Mouse (Mus musculus) retina, adult 2 months (tissue): Measurements from ENCODE around the gene Elf1.

Source experiments
- DNase-seq: peaks from one replicate; pipeline ENCODE4 v3.0.0-alpha.2; 2012; ENCODE audit warnings: low read depth, low spot score

Elf1 gene

GRCm38 (mm10) chr14:79489150-79489549 is 8.2 kb downstream of the Elf1 start:
- no peak for DNase-seq

GRCm38 (mm10) chr14:79490246-79490645 is 9.3 kb downstream of the Elf1 start:
- no peak for DNase-seq

DNA sequence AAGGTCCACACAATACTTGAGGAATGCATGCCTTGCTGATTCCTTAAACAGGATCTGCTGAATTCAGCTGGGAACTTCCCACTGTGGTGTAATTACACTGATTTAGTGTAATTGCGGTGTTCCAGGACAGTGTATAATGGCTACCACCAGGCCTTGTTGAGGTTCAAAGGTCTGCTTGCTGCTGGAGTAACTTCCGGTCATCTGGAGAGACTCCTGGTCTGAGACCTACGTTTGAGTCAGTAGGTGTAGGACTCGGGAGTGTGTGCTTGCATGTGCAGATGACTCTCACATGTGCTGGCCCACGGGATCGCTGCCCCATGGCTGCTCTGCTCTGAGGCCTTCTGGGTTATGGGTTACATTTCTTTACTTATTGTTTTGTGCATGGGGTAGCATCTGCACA is 13.4 kb downstream of the Elf1 start:
- no peak for DNase-seq

DNA sequence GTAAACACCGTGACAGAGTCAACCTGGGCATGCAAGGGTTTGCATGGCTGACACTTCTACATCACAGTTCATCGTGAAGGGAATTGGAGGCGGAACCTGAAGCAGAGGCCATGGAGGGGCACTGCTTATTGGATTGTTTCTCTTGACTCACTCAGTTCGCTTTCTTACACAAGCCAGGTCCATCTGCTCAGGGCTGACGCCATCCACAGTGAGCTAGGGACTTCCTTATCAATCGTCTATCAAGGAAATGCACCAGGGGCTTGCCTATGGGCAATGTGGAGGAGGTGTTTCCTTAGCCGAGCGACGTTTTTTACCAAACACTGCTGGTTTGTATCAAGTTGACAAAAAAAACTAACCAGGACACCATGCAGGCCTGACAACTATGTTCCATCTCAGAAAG is 18.3 kb downstream of the Elf1 start:
- no peak for DNase-seq

- DNase-seq = no peak
Measured at GRCm38 (mm10) chr14:79500756-79501155, 19.8 kb downstream of the Elf1 start.

DNA sequence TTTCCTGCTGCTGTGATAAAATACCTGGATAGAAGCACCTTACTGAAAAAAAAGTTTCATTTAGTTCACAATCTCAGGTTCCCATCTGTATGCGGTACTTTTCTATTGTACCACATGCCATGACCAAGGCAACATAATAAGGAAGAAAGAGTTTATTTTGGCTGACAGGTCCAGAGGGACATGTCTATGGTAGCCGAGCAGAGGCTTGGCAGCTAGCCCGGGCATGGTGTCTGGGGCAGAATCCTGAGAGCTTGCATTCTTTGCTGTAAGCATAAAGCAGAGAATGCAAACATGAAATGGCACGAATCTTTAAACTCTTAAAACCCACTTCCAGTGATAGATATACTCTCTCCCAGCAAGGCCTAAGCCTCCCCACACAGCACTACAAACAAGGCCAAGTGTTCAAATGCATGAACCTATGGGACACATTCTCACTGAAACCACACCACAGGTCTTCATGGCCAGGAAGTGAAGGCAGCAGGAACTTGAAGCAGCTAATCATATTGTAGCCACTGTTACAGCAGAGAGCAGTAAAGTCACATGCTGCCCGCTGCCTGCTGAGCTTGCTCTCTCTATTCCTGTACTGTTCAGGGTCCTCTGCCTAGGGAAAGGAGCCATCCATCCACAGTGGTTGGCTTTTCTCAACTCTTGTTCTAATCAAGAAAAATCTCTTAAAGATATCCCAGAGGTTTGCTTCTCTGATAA is 22.5 kb downstream of the Elf1 start:
- DNase-seq = no peak

DNA sequence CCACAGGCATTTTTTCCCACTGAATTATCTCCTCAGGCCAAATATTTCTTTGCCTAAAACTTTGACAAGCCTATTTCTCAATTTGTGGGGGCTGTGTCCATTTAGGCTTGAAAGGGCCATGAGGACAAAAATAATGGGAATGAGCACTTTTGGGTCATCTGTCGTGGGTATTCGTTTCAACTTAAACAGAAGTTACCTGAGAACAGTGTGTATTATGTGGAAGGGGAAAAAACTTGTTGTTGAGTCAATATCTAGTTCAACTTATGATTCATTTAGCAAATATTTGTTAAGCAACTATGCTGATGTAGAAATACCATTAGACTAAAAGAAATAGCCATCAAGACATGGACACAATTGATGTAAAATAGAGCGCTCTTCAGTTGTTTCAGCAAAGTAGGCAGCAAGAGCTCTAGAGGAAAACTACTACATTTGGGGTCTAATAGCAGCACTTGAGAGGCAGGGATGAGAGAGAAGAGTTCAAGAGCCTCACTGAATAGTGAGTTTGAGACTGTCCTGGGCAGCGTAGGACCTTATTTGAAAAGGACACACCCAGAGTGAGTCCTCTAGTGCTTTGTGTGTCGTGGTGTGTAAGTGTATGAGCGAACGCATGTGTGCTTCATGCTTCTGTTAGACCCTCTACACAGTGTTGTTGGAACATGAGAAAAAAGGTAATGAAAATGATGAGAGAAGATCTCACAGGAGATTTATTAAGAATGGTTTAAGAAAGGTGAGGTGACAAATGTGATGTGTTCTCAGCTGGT is 23.4 kb downstream of the Elf1 start:
- no peak for DNase-seq

DNA sequence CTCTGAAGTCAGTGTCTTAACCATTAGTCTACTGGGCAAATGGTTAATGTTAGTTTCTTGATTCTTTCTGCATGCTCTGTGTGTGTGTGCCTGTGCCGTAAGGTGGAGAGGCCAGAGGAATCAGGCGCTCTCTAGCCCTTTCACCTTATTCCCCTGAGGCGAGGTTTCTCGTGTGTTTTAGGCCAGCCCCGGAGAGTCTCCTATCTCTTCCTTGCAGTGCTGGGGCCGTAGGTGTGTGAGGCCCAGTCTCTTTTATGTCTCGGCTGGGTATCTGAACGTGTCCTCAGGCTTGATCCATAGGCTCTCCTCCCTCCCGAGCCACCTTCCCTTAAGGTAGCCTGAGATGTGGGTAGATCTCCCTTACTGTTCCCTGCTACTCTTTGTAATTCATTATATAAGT is 25.2 kb downstream of the Elf1 start:
- DNase-seq = no peak

- no peak for DNase-seq
Measured at GRCm38 (mm10) chr14:79507846-79508245, 26.9 kb downstream of the Elf1 start.

GRCm38 (mm10) chr14:79508662-79509305 is 27.8 kb downstream of the Elf1 start:
- DNase-seq = no peak

- DNase-seq = no peak
Measured at GRCm38 (mm10) chr14:79511521-79511920, 30.5 kb downstream of the Elf1 start.

GRCm38 (mm10) chr14:79513951-79514350 is 33.0 kb downstream of the Elf1 start:
- DNase-seq = no peak

DNA sequence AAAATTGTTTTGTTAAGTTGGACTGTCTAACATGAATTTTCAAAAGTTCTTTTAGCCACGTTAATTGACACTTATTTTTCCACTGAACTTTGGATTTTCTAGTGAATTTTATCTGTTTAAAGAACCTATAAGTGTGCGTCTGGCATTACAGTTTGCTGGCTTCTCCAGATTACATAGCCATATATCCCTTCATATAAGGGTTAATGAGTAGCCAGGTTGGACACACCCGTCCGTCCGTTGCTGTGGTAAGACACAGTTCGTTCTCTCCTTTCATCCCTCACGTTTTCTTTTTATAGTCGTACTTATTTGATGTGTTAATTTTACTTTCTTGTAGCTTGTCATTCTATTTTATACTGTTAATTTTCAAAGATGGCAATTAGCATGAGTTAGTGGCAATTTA is 34.1 kb downstream of the Elf1 start:
- no peak for DNase-seq

GRCm38 (mm10) chr14:79515511-79516242 is 34.7 kb downstream of the Elf1 start:
- no peak for DNase-seq

DNA sequence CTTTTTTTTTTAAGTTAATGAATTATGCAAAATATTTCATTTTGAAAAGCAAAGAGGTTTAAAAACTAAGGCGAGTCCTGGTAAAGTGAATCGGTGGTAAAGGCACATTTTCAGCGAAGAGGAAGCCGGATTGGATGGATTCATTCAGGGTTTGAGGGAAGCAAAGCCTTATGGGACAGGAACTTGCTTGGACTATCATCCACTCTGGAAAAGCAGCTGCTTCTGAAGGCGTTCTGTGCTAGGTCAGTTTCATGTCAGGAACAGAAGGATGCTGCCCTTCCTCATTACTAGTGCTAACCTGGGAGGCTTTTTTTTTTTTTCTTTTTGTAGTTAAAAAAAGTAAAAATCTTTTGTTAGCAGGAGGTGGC is 35.2 kb downstream of the Elf1 start:
- no peak for DNase-seq

DNA sequence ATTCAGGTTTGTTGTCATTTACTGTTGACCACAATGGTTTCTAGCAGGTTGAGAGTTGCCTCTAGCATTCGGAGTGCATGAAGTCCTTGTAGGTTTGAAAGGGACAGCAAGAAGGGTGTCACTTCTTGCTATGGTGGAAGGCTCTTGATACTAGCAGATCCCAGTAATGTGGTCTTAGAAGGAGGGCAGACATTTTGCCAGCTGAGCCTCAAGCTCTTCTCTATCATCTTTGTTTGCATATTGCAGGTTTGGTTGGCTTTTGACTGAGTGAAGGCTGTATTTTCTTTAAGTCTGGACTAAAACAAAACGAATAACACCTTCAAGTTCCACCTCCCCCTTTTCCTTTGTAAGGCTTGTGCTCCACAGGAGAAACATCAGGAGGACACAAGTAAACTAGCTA is 35.8 kb downstream of the Elf1 start:
- DNase-seq = no peak

DNA sequence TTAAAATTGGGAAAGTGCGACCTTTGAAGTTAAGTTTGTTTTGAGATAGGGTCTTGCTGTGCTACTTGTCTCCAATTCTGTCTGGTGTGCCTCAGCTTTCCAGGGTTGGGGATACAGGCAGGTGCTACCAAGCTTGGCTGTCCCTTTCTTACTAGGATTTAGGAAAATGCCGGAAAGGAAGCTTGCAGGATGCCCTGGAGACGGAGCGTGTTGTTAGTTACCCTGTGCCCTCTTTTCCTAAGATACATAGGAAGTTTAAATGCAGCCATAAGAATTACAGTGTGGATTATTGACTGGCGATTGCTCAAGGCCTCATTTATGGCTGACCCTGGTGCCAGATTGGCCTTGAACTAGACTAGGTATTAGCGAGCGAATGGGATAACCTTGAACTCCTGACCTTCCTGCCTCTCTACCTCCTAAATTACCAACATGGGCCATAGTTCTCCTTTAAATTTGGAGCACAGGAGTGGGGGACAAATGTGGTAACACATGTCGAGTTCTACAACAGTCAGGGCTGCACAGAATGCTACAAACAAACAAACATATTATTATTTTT is 36.3 kb downstream of the Elf1 start:
- no peak for DNase-seq

DNA sequence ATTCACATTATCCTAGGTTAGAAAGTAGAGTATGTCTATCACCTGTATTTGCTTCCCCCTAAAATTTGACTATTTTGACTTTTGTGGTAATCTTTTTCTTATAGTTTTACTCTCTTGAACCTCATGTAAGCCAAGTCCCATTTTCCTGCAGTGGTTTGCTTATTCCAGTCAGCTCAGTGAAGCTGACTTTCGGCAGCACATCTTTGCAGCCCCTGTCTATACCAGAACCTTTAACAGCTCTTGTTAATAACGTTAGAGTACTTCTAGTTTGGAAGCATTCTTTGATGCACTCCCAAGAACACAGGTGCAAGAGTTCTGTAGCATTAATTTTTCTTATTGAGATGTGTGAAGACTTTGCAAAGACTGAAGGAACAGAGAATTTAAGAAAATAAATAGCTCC is 37.1 kb downstream of the Elf1 start:
- DNase-seq = no peak

DNA sequence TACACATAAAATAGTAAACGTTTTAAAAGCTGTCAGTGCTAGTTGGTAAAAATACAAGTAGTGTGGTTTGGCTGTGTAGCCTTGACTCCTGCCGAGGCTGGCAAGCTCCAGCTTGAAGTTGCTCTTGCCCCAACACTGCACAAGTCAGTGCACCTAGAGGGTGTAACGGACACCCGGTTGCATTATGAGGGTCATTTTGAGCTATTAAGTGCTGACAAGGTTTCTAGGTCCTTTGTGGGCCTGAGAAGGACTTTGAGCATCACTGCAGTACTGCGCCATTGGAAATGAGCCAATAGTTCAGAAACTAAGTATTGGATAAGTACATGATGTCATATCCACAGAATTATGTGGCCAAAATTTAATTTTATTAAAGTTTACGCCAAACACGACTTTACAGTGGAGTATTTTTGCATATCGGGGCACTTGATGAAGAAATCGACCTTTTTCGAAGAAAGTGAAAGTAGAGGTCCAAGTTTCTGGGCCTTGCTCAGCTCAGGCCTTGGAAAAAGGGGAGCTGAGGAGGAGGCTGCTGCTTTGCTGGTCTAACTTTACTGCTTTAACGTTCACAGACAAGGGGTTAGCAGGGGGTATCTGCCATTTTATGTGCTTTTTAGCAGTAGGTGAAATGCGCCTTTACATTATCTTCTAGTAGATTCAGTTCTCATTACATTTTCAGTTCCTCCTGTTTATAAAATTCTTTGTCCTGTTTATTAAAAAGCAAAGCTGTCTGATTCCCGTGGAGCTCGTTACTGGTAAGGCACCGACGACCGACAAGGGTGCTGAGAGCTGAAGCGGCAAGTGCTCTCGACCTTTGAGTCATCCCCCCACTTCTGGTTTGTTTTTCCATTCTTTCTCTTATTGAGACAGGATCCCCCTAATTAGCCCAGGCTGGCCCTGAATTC is 38.0 kb downstream of the Elf1 start:
- DNase-seq = no peak

- no peak for DNase-seq
Measured at GRCm38 (mm10) chr14:79519663-79519975, 38.6 kb downstream of the Elf1 start.

GRCm38 (mm10) chr14:79520612-79521011 is 39.6 kb downstream of the Elf1 start:
- DNase-seq = no peak
